Mouse (Mus musculus) kidney, postnatal 0 days (tissue): Measurements from ENCODE around the gene Mylip. TPM values are rescaled to one million over a fixed set of nuclear protein-coding genes. Genes with fewer than 3 reads are reported as not detected.

ENCODE experiments used
- ATAC-seq: fragments of 200-750 bp; cut with Nextera tagmentation; replicated peaks from 2 replicates; pipeline ENCODE4 v1.8.0; 2017; ENCODE audit warnings: low read depth, moderate number of reproducible peaks, moderate TSS enrichment, moderate library complexity; ENCODE audit not compliant: low FRiP score
- DNase-seq: peaks from one replicate; pipeline ENCODE4 v3.0.0-alpha.2; 2016; ENCODE audit warnings: low spot score
- H3K27ac ChIP-seq: fragments of 300-500 bp; sonication (generic); 2 replicates; pipeline ENCODE4 v1.5.1; 2014; ENCODE audit warnings: mild to moderate bottlenecking
- H3K27me3 ChIP-seq: fragments of 300-500 bp; sonication (generic); 2 replicates; pipeline ENCODE4 v1.6.1; 2014; ENCODE audit warnings: low read length, mixed read lengths; ENCODE audit not compliant: insufficient read depth
- H3K36me3 ChIP-seq: fragments of 300-500 bp; sonication (generic); 2 replicates; pipeline ENCODE4 v1.6.1; 2014; ENCODE audit warnings: low read length, mixed read lengths; ENCODE audit not compliant: insufficient read depth
- H3K4me1 ChIP-seq: fragments of 300-500 bp; sonication (generic); replicated peaks from 2 replicates; pipeline ENCODE4 v1.6.1; 2014; ENCODE audit warnings: antibody characterized with exemption, low read length, mixed read lengths; ENCODE audit not compliant: insufficient read depth
- H3K4me2 ChIP-seq: fragments of 300-500 bp; sonication (generic); 2 replicates; pipeline ENCODE4 v1.6.1; 2014; ENCODE audit warnings: mild to moderate bottlenecking, low read length, moderate library complexity, mixed read lengths
- H3K4me3 ChIP-seq: fragments of 300-500 bp; sonication (generic); replicated peaks from 2 replicates; pipeline ENCODE4 v1.5.1; 2014; ENCODE audit warnings: low read depth, low read length
- H3K9ac ChIP-seq: fragments of 300-500 bp; sonication (generic); 2 replicates; pipeline ENCODE4 v1.6.1; 2014; ENCODE audit warnings: low read depth, low read length
- H3K9me3 ChIP-seq: fragments of 300-500 bp; sonication (generic); replicated peaks from 2 replicates; pipeline ENCODE4 v1.6.1; 2016; ENCODE audit warnings: low read length, inconsistent platforms, mixed read lengths
- CTCF ChIP-seq: IDR thresholded peaks from 2 replicates; pipeline ENCODE4 v1.5.1; 2016; ENCODE audit warnings: antibody characterized with exemption, low read depth, mild to moderate bottlenecking, moderate library complexity
- WGBS: fragments of 180-500 bp; shearing (Covaris S2); extraction: QIAGEN DNeasy Blood & Tissue Kit; methylation state at CpG from one replicate; pipeline ENCODE4 v1.1.7; 2014; 5-methylcytosine and 5-hydroxymethylcytosine counted together
- polyA plus RNA-seq: library from polyadenylated mRNA; unstranded; fragments of >200 nt; fragmentation: Nextera tagmentation; extraction: Ambion mirVana; gene quantifications from 2 replicates; pipeline ENCODE4 v1.2.1, GENCODE M21; 2015

Gene Mylip
- polyA plus RNA-seq: 7.5 and 8.4 TPM in 2 replicates

- ATAC-seq: peak; percentile 93
- Histone ChIP-seq H3K4me2 (peak within 1 kb of the TSS; percentile 71), H3K4me1 (peaks cover 16% of the 10 kb centered on the region), H3K27ac (peak within 1 kb of the TSS; percentile 82), H3K9me3 (no peaks in the 10 kb centered on the region), H3K27me3 (no peaks in the 10 kb centered on the region), H3K9ac (peak within 1 kb of the TSS; percentile 81), H3K4me3 (peak within 1 kb of the TSS; percentile 75), H3K36me3 (no peaks in the 10 kb centered on the region)
- peak; percentile 60 for TF ChIP-seq CTCF
- WGBS: under 1% methylated on average over 74 of the region's 81 CpGs
- DNase-seq: peak; percentile 99
Observed at GRCm38 (mm10) chr13:45389448-45390311, at the start of gene Mylip. Mylip (plus strand) TSS chr13:45389742.

DNA sequence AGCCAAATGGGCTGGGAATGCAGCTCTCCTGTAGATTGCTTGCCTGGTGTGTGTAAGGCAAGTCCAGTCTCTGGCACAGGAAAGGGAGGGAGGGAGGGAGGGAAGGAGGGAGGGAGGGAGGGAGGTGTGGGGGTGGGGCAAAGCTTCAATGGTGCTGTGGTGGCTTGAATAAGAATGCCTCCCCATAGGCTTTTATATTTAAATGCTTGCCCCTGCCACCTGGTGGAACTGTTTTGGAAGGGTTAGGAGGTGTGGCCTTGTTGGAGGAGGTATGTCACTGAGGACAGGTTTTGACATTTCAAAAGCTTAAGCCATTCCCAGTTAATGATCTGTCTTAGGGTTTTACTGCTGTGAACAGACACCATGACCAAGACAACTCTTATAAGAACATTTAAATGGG lies 47.6 kb upstream of the Mylip start:
- 0 out of 2 replicates have a peak, but pooled peaks cover 5% of the 10 kb centered on the region for H3K4me1 ChIP-seq
- no peaks in the 10 kb centered on the region for H3K27me3 ChIP-seq
- ATAC-seq (no peak), DNase-seq (no peak)
- no peak overlapping the region for H3K27ac ChIP-seq
- TF ChIP-seq CTCF: no peak
- H3K9ac ChIP-seq: no peak overlapping the region
- no peak overlapping the region for H3K4me3 ChIP-seq
- no peak overlapping the region for H3K4me2 ChIP-seq
- no peaks in the 10 kb centered on the region for H3K36me3 ChIP-seq
- H3K9me3 ChIP-seq: no peaks in the 10 kb centered on the region

DNA sequence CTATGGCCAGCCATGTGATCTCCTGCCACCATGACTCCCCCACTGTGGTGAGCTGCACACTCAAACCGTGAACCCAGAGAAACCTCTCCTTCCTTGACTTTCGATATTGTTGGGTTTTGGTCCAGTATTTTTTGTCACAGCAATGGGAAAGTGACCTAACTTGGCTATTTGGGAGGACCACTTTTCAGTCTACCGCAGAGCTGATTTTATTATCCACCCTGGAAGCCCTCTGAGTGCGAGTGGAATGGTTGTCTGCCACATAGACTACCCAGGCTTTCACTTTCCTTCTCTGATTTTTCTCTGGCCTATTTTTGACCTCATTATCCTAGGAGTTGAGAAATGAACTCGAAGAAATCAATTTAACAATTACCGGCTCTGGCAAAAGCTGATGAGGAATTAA lies 46.0 kb upstream of the Mylip start:
- Histone ChIP-seq H3K9me3 (no peaks in the 10 kb centered on the region), H3K27me3 (no peaks in the 10 kb centered on the region), H3K4me2 (no peak overlapping the region), H3K4me3 (no peak overlapping the region), H3K4me1 (0 out of 2 replicates have a peak, but pooled peaks cover 5% of the 10 kb centered on the region), H3K9ac (no peak overlapping the region), H3K36me3 (no peaks in the 10 kb centered on the region), H3K27ac (no peak overlapping the region)
- ATAC-seq (no peak), DNase-seq (no peak)
- no peak for TF ChIP-seq CTCF
- WGBS: 89% methylated on average over 6 of the region's 6 CpGs

DNA sequence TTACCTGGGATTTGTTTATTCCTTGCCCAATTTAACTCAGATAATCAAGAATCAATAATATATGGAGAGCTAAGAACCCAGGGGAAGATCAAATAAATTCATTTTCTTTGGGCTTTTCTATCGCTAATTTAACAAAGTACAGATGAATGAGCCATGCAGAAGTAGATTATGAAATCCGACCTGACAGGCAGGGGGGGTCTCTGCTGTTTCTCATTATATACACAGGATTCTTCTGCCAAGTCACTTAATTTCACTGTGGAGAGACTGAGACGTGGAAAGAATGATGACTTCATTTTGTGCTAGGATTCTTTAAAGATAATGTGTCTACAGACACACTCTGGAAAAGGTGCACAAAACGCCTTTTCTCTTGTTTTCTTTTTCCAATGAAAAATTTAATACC lies 45.6 kb upstream of the Mylip start:
- no peaks in the 10 kb centered on the region for H3K27me3 ChIP-seq
- WGBS: 75% methylated on average over 4 of the region's 4 CpGs
- no peak overlapping the region for H3K9ac ChIP-seq
- 0 out of 2 replicates have a peak, but pooled peaks cover 5% of the 10 kb centered on the region for H3K4me1 ChIP-seq
- no peaks in the 10 kb centered on the region for H3K36me3 ChIP-seq
- ATAC-seq (no peak), DNase-seq (no peak)
- TF ChIP-seq CTCF: no peak
- no peak overlapping the region for H3K4me2 ChIP-seq
- H3K9me3 ChIP-seq: no peaks in the 10 kb centered on the region
- H3K4me3 ChIP-seq: no peak overlapping the region
- H3K27ac ChIP-seq: no peak overlapping the region

DNA sequence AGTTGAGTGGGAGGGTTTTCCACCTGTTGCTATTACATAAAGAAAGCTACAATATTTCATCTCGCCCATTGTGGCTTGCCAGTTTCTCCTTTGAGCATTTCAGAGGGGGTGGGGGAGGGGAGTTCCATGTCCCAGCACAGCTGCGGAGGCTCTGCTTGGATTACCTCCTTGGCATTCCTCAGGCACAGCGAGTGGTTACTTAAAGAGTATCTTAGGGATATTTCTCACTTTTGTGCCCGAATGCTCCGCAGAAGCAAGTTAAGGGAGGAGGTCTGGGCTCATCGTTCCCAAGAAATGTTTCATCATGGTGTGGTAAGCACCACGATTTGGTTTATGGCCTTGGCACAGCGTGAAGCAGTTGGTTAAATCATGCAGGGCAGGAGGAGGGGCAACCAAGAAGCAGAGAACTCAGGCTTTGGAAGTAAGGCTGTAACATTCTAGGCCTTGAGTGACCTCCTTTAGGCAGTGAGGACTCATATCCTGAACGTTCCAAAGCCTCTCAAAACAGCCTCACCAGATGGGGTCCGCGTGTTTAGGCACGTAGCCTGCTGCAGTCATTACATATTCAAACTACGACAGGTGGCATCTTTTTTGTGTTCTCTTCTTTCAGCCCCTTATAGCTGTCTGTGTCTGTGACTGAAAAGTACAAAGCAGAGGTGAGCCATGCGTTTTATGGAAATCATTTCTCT lies 43.9 kb upstream of the Mylip start:
- Histone ChIP-seq H3K4me2 (peak overlapping the region; percentile 25; the same call in 1 of the 2 replicates), H3K9me3 (no peaks in the 10 kb centered on the region), H3K4me3 (no peak overlapping the region), H3K36me3 (no peaks in the 10 kb centered on the region), H3K9ac (no peak overlapping the region), H3K27me3 (no peaks in the 10 kb centered on the region), H3K4me1 (0 out of 2 replicates have a peak, but pooled peaks cover 5% of the 10 kb centered on the region), H3K27ac (0 out of 2 replicates have a peak overlapping the region, but pooled peaks have one; percentile 36)
- WGBS: 16% methylated on average over 14 of the region's 14 CpGs
- ATAC-seq (no peak; the same call in 1 of the 2 replicates), DNase-seq (peak; percentile 40)
- TF ChIP-seq CTCF: no peak

- WGBS: 85% methylated on average over 5 of the region's 5 CpGs
- DNase-seq: no peak
- H3K9me3 ChIP-seq: no peaks in the 10 kb centered on the region
- no peak overlapping the region for H3K4me2 ChIP-seq
- H3K36me3 ChIP-seq: no peaks in the 10 kb centered on the region
- H3K27me3 ChIP-seq: no peaks in the 10 kb centered on the region
- no peak for TF ChIP-seq CTCF
- no peak overlapping the region for H3K27ac ChIP-seq
- no peaks in the 10 kb centered on the region for H3K4me1 ChIP-seq
- no peak for ATAC-seq
- H3K9ac ChIP-seq: no peak overlapping the region
- H3K4me3 ChIP-seq: no peak overlapping the region
Observed at GRCm38 (mm10) chr13:45351483-45351882, 38.1 kb upstream of the Mylip start.
